Mouse (Mus musculus) spleen, adult 2 months (tissue): Measurements from ENCODE around the gene Slc41a1.

Experiments used
- CTCF ChIP-seq: fragments of 200-500 bp; IDR thresholded peaks from 2 replicates; pipeline ENCODE4 v1.5.1; 2011; ENCODE audit warnings: mild to moderate bottlenecking, inconsistent platforms; ENCODE audit not compliant: insufficient read depth, insufficient read length, insufficient replicate concordance; ENCODE audit errors: extremely low read depth
- POLR2A ChIP-seq: fragments of 200-500 bp; IDR thresholded peaks from 2 replicates; pipeline ENCODE4 v1.6.1; 2011; ENCODE audit warnings: low read depth, low read length, inconsistent platforms

- TF ChIP-seq POLR2A: no peak
- TF ChIP-seq CTCF: no peak
These were observed at the start of gene Slc41a1 for GRCm38 (mm10) chr1:131827207-131827786.
